Mouse (Mus musculus) heart, embryonic 10.5 days (tissue): ENCODE data around the gene Rgs6. TPM values are rescaled to one million over a fixed set of nuclear protein-coding genes. Genes with fewer than 3 reads are reported as not detected.

Experiments
- DNase-seq: peaks from one replicate; pipeline ENCODE4 v3.0.0-alpha.2; 2017; ENCODE audit warnings: low spot score
- H3K27ac ChIP-seq: fragments of 300-500 bp; sonication (generic); 2 replicates; pipeline ENCODE4 v1.5.1; 2016; ENCODE audit warnings: mild to moderate bottlenecking
- H3K27me3 ChIP-seq: fragments of 300-500 bp; sonication (generic); 2 replicates; pipeline ENCODE4 v1.6.1; 2016; ENCODE audit warnings: mild to moderate bottlenecking; ENCODE audit not compliant: poor library complexity, insufficient read depth, severe bottlenecking
- H3K36me3 ChIP-seq: fragments of 300-500 bp; sonication (generic); 2 replicates; pipeline ENCODE4 v1.6.1; 2016; ENCODE audit warnings: mild to moderate bottlenecking, moderate library complexity
- H3K4me1 ChIP-seq: fragments of 300-500 bp; sonication (generic); 2 replicates; pipeline ENCODE4 v1.6.1; 2016; ENCODE audit warnings: mild to moderate bottlenecking
- H3K4me3 ChIP-seq: fragments of 300-500 bp; sonication (generic); 2 replicates; pipeline ENCODE4 v1.5.1; 2016; ENCODE audit warnings: mild to moderate bottlenecking, moderate library complexity
- H3K9me3 ChIP-seq: fragments of 300-500 bp; sonication (generic); 2 replicates; pipeline ENCODE4 v1.6.1; 2016; ENCODE audit warnings: mild to moderate bottlenecking, moderate library complexity
- WGBS: fragments of 180-500 bp; shearing (Covaris S2); methylation state at CpG from one replicate; pipeline ENCODE4 v1.1.7; 2016; 5-methylcytosine and 5-hydroxymethylcytosine counted together
- polyA plus RNA-seq: library from polyadenylated mRNA; unstranded; fragments of >200 nt; fragmentation: Nextera tagmentation; extraction: Ambion mirVana; gene quantifications from 2 replicates; pipeline ENCODE4 v1.2.1, GENCODE M21; 2016

The Rgs6 gene
- polyA plus RNA-seq, 1 experiment from 2014 or later, result 8.3 TPM

DNA sequence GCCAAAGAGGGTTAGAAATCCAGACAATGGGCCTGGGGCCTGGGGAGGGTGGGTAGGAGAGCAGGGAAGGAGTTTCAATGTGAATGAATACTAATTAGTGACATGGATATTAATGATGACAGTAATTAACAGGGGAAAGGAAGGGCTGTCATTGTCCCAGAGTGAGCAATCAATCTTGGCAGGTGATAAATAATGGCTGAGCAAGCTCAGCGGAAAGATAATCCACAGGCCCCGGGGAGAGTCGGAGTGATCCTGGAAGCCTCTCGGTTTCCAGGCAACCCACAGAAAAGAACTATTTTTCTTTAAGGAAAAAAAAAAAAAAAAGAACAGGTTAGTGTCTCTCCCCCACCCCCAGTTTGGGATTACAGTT, 456.5 kb downstream of the Rgs6 start:
- Histone ChIP-seq H3K27ac (peak overlapping the region; percentile 25; the same call in 1 of the 2 replicates), H3K27me3 (no peaks in the 10 kb centered on the region), H3K4me3 (no peak overlapping the region), H3K9me3 (no peaks in the 10 kb centered on the region), H3K36me3 (no peaks in the 10 kb centered on the region), H3K4me1 (peaks cover 29% of the 10 kb centered on the region)
- DNase-seq, result no peak
- 21% methylated on average over 4 of the region's 4 CpGs for WGBS

DNA sequence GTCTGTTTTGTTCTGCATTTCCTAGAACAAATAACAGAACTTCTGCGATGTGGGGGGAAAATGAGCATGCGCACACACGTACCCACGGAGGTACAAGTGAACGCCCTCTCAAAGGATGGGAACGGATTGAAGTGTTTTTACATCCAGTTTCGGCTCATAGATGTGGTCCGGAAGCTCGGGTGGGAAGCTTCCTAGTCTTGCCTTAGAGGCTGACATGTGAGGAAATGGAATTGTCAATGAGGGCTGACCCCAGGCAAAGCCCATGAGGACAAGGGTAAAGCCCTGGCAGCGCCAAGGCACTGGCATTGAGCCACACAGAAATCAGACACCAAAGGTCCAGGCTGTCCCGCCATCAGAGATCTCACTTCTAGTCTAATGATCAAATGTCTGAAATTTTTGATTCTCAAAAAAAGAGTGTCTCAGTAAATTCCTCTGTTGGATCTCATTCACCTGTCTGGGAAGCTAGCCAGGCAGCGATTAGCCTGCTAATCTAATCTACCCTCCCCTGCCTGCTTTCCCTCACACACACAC, 457.0 kb downstream of the Rgs6 start:
- Histone ChIP-seq H3K27ac (no peak overlapping the region), H3K36me3 (no peaks in the 10 kb centered on the region), H3K27me3 (no peaks in the 10 kb centered on the region), H3K4me3 (no peak overlapping the region), H3K9me3 (no peaks in the 10 kb centered on the region), H3K4me1 (peaks cover 25% of the 10 kb centered on the region)
- 63% methylated on average over 12 of the region's 12 CpGs for WGBS
- DNase-seq, result no peak

DNA sequence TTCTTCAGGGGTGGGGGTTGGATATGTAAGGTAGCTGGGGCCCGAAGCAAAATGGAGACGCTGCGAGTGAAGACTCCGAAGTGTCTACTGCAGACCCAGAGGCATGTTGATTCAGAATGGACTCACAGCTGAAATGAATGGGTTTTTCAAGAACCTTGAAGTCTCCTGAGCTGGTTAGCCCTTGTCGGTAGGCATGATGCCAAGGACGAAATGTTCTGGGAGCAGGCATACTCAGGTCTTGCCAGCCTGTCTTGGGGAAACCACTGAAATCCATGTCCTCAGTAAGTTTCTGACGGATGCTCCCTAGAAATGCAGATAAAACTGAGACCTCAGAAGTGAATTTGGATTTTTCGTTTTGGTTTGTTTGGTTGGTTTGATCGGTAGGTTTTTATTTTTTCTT, 458.6 kb downstream of the Rgs6 start:
- no peak for DNase-seq
- H3K9me3 ChIP-seq, result no peaks in the 10 kb centered on the region
- H3K27me3 ChIP-seq, result no peaks in the 10 kb centered on the region
- no peak overlapping the region for H3K27ac ChIP-seq
- H3K36me3 ChIP-seq, result no peaks in the 10 kb centered on the region
- 90% methylated on average over 9 of the region's 9 CpGs for WGBS
- H3K4me3 ChIP-seq, result no peak overlapping the region
- H3K4me1 ChIP-seq, result peaks cover 25% of the 10 kb centered on the region

DNA sequence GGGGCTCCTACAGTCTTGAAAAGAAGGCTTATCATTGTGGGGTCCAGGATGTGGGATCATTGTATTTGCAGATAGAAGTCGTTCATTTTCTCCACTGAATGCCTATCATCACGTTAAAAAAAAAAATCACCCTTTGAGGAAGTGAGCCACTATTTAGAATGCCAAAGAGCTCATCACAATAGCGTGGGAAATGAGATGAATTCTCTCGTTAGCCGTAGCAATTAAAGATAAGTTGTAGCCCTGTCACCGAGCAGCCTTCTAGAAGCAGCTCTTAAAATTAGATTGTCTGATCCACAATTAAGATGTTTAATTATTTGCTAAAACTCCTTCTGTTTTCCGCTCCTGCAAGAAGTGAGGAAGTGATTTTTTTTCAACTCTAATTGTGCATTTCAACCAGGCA, 459.6 kb downstream of the Rgs6 start:
- WGBS, result 74% methylated on average over 7 of the region's 7 CpGs
- H3K9me3 ChIP-seq, result no peaks in the 10 kb centered on the region
- no peaks in the 10 kb centered on the region for H3K27me3 ChIP-seq
- H3K27ac ChIP-seq, result no peak overlapping the region
- no peak overlapping the region for H3K4me3 ChIP-seq
- peaks cover 29% of the 10 kb centered on the region for H3K4me1 ChIP-seq
- no peak for DNase-seq
- no peaks in the 10 kb centered on the region for H3K36me3 ChIP-seq

DNA sequence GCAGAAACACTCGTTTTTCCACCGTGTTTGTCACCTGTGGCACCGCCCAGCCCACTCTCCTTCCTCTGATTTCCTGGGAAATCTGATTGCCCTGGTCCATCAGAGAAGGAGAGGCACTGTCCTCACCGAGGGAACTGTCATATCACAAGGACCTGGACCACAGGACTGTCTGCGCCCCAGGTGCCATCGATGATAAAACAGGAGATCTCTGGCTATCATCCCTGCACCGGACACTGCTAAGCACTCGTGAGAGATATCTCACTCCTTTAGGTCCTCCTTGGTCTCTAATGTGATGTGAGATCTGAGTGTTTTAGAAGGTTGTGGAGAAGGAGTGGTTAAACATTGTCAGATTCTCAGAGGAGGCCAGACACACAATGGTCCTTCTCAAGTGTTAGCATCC, 462.4 kb downstream of the Rgs6 start:
- WGBS, result 74% methylated on average over 8 of the region's 8 CpGs
- H3K36me3 ChIP-seq, result peaks cover 8% of the 10 kb centered on the region
- no peaks in the 10 kb centered on the region for H3K27me3 ChIP-seq
- no peak for DNase-seq
- H3K9me3 ChIP-seq, result 0 out of 2 replicates have a peak, but pooled peaks cover 6% of the 10 kb centered on the region
- no peak overlapping the region for H3K4me3 ChIP-seq
- H3K27ac ChIP-seq, result no peak overlapping the region
- H3K4me1 ChIP-seq, result peaks cover 10% of the 10 kb centered on the region

DNA sequence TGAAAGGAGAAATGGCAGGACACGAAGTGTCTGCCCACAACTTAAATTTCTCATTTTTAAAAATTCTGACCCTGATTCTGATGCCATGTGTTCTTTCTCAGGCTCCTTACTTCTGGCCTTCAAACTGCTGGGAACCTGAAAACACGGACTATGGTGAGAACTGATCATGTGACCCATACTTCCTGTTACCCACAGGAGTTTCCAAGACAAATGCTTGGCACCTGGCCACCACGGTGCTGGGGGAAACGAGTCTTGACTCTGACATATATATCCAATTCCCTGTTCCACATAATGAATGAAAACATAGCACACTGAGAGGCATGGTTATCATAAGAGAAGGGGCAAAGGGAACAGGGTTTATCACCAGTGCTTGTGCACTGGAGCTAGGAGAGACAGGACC, 464.3 kb downstream of the Rgs6 start:
- H3K9me3 ChIP-seq, result 0 out of 2 replicates have a peak, but pooled peaks cover 6% of the 10 kb centered on the region
- peaks cover 5% of the 10 kb centered on the region; the same call in 1 of the 2 replicates for H3K4me1 ChIP-seq
- H3K27me3 ChIP-seq, result no peaks in the 10 kb centered on the region
- 61% methylated on average over 4 of the region's 4 CpGs for WGBS
- H3K4me3 ChIP-seq, result no peak overlapping the region
- no peak overlapping the region for H3K27ac ChIP-seq
- DNase-seq, result no peak
- peaks cover 8% of the 10 kb centered on the region for H3K36me3 ChIP-seq

DNA sequence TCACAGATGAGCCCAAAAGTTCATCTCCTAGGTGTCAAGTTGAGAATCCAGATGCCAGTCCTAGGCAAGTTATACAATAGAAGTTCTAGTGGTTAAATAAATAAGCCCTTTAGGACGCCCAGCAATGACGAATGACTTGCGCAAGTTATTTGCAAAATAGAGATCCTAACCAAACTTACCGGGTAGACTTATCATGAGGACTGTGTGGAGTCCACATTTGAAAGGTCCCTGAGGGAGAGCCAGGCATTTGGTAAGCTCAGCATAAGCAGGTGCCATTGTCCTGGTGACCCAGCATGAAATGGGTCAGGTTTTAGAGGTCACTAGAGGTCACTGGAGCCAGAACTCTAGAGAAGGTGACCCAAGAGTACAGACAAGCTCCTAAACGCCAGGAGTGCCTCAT, 467.6 kb downstream of the Rgs6 start:
- Histone ChIP-seq H3K4me3 (no peak overlapping the region), H3K36me3 (peaks cover 8% of the 10 kb centered on the region), H3K9me3 (0 out of 2 replicates have a peak, but pooled peaks cover 6% of the 10 kb centered on the region), H3K4me1 (peaks cover 5% of the 10 kb centered on the region; the same call in 1 of the 2 replicates), H3K27me3 (no peaks in the 10 kb centered on the region), H3K27ac (no peak overlapping the region)
- no peak for DNase-seq
- 73% methylated on average over 5 of the region's 5 CpGs for WGBS

DNA sequence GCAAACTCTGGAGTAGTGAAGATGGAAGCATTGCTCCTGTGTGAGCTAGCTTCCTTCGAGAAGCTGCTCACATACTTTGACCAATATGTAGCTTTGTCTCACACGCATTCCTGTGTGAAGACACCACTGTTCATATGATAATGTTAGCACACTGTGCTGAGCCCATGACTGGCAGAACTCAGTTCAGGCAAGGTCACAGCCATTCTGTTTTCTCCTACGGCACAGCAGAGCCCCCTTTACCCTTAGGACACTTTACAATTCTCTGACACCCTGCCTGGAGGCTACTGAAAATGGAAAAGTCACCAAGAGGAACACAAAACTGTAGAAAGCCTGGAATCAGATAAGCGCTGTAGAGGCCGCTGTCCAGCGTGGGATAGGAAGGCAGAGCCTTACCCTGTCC, 478.3 kb downstream of the Rgs6 start:
- H3K9me3 ChIP-seq, result no peaks in the 10 kb centered on the region
- DNase-seq, result no peak
- peaks cover 19% of the 10 kb centered on the region for H3K4me1 ChIP-seq
- no peaks in the 10 kb centered on the region for H3K27me3 ChIP-seq
- no peaks in the 10 kb centered on the region for H3K36me3 ChIP-seq
- no peak overlapping the region for H3K4me3 ChIP-seq
- WGBS, result 68% methylated on average over 6 of the region's 6 CpGs
- no peak overlapping the region for H3K27ac ChIP-seq

DNA sequence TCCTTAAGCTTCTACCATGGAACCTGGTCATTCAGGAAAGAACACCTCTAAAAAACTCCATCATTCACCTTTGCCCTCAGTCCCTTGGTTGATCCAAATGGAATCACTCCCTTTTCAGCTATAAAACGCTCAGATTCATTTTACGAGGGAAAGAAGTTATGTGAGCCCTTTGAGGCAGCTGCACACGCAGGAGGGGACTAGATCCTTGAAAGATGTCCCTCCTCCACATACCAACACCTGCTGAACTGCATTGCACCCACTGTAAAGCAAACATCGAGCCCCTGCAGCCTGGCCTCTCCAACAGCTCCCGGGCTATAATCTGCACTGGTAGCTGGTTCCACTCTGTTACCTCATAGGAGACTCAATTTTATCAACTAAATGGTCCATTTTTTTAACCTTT, 482.8 kb downstream of the Rgs6 start:
- Histone ChIP-seq H3K27ac (peak overlapping the region; percentile 88; the same call in 1 of the 2 replicates), H3K4me3 (no peak overlapping the region), H3K27me3 (no peaks in the 10 kb centered on the region), H3K4me1 (peaks cover 49% of the 10 kb centered on the region), H3K9me3 (no peaks in the 10 kb centered on the region), H3K36me3 (no peaks in the 10 kb centered on the region)
- DNase-seq, result no peak
- WGBS, result 55% methylated on average over 5 of the region's 5 CpGs

DNA sequence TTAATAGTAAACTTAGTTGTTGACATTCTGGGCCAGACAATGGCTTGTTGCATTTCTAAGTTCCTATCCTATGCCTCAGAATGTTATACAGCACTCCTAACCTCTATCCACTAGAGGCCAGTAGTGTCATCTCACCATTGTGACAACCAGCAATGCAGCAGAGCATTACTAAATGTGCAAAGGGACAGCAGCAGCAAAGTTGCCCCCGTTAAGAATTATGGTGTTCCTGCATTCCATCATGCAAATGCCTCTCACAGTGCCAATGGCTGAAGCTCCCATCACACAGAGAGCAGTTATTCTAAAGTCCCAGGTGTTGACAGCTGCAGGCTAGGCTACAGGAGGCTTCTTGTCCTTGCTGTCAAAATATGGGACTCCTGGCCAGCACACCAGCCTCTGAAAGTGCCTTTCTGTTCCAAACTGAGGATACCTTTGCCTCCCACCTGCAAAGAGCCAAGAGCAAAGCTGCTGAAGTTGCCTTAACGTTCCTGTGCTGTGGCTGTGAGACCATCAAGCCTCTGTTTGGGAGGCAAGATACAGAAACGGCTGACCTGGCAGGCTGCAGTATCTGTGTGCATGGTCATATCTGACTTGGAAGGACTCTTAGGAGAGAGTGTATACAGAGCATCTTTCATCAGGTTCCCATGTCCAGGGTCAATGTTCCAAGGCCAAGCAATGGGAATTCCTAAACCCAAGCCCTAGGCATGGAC, 484.2 kb downstream of the Rgs6 start:
- WGBS, result 6% methylated on average over 3 of the region's 3 CpGs
- Histone ChIP-seq H3K27ac (peak overlapping the region; percentile 88), H3K4me3 (peak overlapping the region; percentile 28)

DNA sequence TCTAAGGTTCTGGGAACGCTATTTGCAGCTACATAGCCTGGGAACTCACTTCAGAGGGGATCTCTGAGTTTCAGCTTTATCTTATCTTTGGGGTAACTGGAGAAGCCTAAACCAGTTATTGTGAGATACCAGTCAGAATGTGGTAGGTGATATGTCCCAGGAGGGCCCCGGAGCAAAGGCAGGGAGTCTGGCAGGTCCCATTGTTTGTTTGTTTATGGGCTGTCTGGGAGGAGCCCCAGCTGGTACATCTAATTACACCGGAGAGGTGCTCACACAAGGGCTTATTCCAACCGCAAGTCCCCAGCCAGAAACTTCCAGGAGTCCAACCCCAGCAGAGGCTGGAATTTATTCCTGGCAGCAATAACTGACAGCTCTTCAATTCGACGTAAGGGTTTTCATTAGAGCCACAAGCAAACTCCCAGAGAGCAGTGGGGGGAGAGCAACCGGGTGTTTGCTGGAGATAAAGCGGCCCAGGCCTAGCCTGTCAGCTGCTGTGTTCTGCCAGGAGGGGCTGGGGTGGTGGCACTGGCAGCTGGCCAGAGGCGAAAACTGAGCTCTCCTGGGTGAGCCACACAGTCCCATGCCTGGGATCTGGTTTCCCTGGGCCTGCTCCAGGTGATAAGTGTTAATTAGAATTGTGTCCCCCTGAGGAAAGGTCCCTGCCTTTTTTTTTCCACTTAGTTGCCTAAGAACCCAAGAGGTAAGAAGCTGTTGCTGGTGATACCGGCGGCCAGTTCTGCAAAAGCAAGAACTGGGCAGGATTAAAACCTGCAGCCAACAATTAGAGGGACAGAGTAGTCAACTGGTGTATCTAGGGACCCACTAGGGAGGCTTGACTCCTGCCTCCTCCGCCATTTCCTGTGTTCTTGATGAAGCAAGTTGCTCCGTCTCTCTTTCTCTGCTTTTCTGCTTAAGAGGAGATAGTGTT, 485.1 kb downstream of the Rgs6 start:
- Histone ChIP-seq H3K27ac (peak overlapping the region; percentile 88), H3K9me3 (no peaks in the 10 kb centered on the region), H3K27me3 (no peaks in the 10 kb centered on the region), H3K4me3 (peak overlapping the region; percentile 28), H3K4me1 (peaks cover 57% of the 10 kb centered on the region), H3K36me3 (no peaks in the 10 kb centered on the region)
- peak; percentile 97 for DNase-seq
- WGBS, result 8% methylated on average over 13 of the region's 13 CpGs

More for the DNA sequence above, 484.2 kb downstream of the Rgs6 start:
- Histone ChIP-seq H3K36me3 (no peaks in the 10 kb centered on the region), H3K27me3 (no peaks in the 10 kb centered on the region), H3K4me1 (peaks cover 52% of the 10 kb centered on the region), H3K9me3 (no peaks in the 10 kb centered on the region)
- peak; percentile 83 for DNase-seq

DNA sequence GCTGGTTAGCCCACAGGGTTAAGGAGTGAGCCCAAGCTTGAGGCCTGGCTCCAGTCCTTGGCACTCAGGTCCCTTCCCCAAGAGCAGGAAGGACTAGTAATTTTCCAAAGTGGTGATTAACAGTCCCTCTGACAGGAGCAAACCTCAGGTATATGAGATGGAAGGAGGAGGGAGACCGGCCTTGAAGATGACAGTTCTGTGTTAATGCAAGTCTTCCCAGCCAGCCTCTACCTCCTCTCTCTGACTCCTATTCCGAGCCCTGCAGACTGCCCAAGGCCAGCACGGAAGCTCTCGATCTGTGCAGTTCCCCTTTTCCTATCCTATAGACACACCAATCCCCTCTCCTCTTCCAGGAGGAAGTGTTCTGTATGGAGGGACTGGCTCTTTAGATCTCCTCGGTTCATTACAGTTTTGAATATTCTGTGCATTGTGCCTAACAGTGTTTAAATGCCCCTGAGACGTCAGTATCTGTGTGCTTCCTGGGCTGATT, 485.8 kb downstream of the Rgs6 start:
- no peak for DNase-seq
- no peaks in the 10 kb centered on the region for H3K36me3 ChIP-seq
- peak overlapping the region; percentile 88 for H3K27ac ChIP-seq
- H3K4me3 ChIP-seq, result 0 out of 2 replicates have a peak overlapping the region, but pooled peaks have one; percentile 5
- no peaks in the 10 kb centered on the region for H3K27me3 ChIP-seq
- H3K9me3 ChIP-seq, result no peaks in the 10 kb centered on the region
- H3K4me1 ChIP-seq, result peaks cover 58% of the 10 kb centered on the region
- 49% methylated on average over 6 of the region's 6 CpGs for WGBS

DNA sequence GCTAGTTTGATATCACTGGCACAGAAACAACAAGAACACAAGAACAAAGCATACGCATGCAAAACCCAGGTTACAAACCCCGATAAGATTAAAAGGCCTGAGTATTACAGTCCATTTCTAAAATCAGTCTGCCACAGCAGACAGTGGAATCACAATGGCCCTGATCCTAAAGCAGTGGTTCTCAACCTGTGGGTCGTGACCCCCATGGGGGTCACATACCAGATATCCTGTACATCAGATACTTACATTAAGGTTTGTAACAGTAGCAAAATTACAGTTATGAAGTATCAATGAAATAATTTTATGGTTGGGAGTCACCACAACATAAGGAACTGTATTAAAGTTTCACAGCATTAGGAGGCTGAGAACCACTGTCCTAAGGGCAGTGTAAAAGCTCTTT, 488.1 kb downstream of the Rgs6 start:
- no peaks in the 10 kb centered on the region for H3K9me3 ChIP-seq
- H3K27ac ChIP-seq, result 0 out of 2 replicates have a peak overlapping the region, but pooled peaks have one; percentile 11
- DNase-seq, result no peak
- H3K4me3 ChIP-seq, result no peak overlapping the region
- H3K36me3 ChIP-seq, result no peaks in the 10 kb centered on the region
- peaks cover 54% of the 10 kb centered on the region for H3K4me1 ChIP-seq
- H3K27me3 ChIP-seq, result no peaks in the 10 kb centered on the region
- WGBS, result 93% methylated on average over 3 of the region's 3 CpGs
